Mouse (Mus musculus) cerebellum, adult 2 months (tissue): ENCODE results near the gene Tfg.

ENCODE experiments used
- CTCF ChIP-seq: fragments of 200-500 bp; IDR thresholded peaks from 2 replicates; pipeline ENCODE4 v1.5.1; 2011; ENCODE audit warnings: low read depth, mild to moderate bottlenecking, control low read depth, low read length, moderate library complexity, borderline replicate concordance; ENCODE audit not compliant: insufficient read depth
- POLR2A ChIP-seq: fragments of 200-500 bp; IDR thresholded peaks from 2 replicates; pipeline ENCODE4 v1.6.1; 2011; ENCODE audit warnings: low read length, control low read depth, borderline replicate concordance; ENCODE audit not compliant: insufficient read depth

- TF ChIP-seq CTCF, result no peak
- no peak for TF ChIP-seq POLR2A
Measured at GRCm38 (mm10) chr16:56690715-56691114, 26.5 kb downstream of the Tfg start.
